Mouse (Mus musculus) adrenal gland, postnatal 4 days (tissue): ENCODE data around the gene Prkce. TPM values are rescaled to one million over a fixed set of nuclear protein-coding genes. Genes with fewer than 3 reads are reported as not detected.

Experiments
- DNase-seq, 2 experiments: peaks; one replicate each; pipeline ENCODE4 v3.0.0; 2021 to 2022; ENCODE audit warnings: low spot score in 2 of 2, mixed read lengths in 2 of 2
- total RNA-seq, 2 experiments: library from RNA; stranded (reverse); gene quantifications; 2 replicates each; pipeline ENCODE4 v1.2.3; 2021

Gene Prkce
- total RNA-seq, 2 experiments from 2014 or later: 25.2 to 27.4 TPM

DNA sequence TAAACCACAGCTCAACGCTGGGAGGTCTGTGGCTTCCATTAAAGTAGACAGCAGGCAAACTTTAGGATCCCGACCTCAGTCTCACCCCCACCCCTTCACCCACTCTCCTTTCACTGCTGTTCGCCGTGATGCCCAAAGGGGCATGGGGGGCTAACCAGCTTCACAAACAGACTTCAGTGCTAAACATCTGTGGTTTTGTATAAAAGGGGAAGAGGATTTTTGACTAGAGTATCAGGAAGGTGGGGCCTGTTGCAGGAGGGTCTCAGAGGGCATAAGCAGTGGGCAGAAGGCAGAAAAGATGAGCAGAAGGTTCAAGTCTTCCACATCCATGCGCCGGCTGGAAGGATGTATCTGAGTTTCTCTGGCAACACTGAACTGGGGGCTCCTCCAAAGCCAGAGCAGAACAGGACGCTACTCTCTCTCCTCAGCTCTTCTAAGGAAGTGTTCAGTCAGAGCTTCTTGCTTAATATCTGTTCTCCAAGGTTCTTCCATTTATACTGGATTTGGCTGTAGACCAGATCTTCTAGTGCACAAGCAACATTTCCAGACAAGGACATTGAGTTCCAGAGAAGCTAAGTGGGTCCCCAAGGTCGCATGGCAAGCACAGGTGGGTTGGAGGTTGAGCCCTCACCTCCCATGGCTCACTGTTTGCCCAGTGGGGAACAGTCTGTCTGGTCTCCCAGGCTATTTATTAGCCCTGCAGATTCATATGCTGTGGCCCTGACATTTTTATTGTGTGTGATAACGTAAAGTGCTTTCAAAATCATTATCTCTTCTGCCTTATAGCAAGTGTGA is 2.8 kb downstream of the Prkce start:
- no peak for DNase-seq

- no peak for DNase-seq
Measured at GRCm38 (mm10) chr17:86175516-86175915, 7.9 kb downstream of the Prkce start.

DNA sequence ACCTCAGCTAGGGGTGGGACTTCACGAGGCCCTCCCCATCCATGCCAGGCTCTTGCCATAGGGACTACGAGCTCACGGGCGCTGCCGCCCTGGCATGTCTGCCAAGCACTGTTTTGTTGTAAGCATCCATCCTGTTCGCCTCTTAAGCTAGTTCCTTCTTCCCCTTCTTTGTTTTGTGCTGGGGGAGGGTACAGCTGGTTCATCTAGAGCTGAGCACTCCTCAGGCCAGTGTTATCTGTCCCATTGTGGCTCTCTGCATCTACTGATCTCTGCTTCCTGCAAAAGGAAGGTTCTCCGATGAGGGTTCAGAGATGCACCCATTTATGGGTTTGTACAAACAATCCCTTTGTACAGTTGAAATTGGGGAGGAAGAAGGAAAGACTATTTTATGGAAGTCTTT is 9.1 kb downstream of the Prkce start:
- no peak for DNase-seq

GRCm38 (mm10) chr17:86183788-86184187 is 16.2 kb downstream of the Prkce start:
- DNase-seq: no peak

DNA sequence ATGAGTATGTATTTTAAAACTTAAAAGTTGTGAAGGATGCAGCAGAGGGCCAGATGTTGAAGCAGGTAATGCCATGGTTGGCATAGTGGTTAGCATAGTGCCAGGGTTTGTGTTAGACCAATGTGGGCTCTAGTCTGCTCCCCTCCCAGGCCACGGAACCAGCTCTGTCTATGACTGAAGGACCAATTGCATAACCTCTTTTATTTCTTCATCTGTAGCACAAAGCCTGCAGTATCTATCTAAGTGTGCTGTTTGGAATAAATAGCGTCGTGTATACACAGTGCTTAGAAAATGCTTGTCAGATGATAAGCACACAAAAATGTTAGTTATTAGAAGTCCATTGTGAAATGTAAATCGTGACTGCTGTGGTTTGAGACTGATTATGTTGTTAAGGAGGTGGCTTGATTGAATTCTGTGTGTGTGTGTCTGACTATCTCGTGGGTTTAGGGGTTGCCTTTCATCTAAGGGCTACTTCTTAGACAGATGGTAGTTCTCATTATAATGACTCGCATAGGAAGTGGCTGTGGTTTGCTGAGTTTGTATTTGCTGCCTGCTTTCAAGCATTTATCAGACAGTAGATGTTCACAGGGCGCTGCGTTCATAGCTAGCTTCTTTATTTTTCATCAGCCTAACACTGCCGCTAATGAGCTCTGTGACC is 17.1 kb downstream of the Prkce start:
- DNase-seq: no peak

- DNase-seq: no peak
Measured at GRCm38 (mm10) chr17:86185584-86185983, 18.0 kb downstream of the Prkce start.

DNA sequence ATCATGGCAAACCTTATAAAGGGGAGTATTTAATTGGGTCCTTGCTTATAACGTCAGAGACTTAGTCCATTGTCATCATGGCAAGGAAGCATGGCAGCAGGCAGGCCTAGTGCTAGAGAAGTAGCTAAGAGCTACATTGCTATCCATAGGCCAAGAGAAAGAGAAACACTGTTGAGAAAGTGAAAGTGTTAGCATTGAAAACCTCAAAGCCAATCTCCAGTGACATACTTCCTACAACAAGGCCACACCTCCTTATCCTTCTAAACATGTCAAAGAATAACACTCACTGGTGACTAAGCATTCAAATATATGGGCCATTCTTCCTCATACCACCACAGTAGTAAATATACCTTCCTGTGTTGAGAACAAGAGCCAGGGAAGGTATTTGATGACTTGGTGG is 20.2 kb downstream of the Prkce start:
- DNase-seq: no peak

- DNase-seq: no peak
Measured at GRCm38 (mm10) chr17:86193979-86194378, 26.4 kb downstream of the Prkce start.

GRCm38 (mm10) chr17:86194921-86195320 is 27.3 kb downstream of the Prkce start:
- DNase-seq: no peak

- no peak for DNase-seq
Measured at GRCm38 (mm10) chr17:86198496-86199465, 31.2 kb downstream of the Prkce start.

DNA sequence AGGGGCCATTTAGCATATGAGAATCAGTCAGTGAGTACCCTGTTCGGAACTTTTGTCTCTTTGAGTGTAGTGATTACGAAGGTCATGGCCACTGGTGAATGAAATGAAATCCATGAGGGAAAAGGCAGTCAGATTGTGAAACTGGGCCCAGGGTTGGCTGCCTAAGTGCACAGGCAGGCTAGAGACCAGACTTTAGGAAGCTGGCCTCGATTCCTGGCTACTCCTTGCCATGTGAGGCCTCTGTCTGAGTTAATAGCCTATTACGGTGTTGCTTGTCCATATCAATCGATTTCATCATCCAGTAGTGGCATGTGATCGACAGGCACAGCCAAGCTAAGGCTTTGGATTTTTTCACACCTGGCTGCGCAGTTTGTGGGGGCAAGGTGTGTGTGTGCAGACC is 34.4 kb downstream of the Prkce start:
- no peak for DNase-seq

DNA sequence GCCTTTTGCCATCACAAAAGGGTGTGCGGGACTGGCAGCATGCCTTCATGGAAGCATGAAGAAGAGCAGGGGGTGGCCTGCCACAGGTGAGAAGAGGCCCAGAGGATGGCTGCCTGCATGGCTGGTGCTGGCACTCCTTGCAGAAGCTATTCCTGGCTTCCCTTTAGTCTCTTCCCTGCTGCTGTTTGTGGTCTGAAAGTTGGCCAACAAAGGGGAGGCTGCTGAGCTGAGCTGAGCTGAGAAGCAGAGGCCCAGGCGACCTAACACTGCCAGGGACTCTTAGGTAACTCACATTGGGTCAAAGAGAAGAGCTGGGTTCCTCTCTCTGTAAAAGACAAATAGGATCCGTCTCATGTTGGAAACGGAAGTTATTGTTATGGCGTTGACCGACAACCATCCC is 35.4 kb downstream of the Prkce start:
- DNase-seq: no peak

DNA sequence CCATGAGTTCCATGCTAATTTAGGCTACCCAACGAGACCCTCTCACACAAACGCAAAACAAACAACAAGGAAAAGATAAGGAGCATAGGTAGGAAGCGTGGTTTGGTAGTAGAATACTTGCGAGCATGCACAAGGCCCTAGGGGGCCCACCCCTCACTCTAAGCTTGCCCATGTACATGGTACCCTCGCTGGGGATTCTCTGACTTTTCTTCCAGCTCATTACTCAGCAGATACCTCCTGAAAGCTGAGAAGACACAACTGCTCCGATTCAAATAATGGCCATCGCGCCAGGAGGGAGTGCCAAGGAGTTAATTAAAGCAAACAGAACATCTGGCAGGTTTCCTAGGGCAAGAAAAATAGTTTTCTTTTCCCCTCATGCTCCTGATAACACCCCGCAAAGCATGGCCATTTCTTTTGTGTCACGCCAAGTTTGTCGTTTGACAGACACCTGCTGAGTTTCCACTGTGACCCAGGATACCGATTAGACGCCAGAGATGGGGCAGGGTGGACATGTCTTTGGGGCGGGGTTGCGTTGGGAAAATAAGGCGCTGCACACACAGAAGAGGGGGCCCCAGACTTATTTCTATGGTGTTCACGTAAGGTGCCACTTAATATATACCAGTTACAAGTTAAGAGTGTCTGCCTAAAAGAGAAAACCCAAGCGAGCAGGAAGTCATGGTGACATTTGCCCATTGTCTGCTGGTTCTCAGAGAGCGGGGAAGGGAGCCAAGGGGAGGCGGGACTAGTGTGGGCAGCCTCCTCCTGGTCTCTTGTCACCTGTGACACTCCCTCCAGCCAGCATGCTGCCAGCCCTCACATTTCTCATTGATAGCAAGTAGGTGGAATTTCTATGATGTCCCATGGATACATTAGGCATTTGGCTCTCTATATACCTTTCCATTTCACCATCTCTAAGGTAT is 36.2 kb downstream of the Prkce start:
- DNase-seq: no peak

DNA sequence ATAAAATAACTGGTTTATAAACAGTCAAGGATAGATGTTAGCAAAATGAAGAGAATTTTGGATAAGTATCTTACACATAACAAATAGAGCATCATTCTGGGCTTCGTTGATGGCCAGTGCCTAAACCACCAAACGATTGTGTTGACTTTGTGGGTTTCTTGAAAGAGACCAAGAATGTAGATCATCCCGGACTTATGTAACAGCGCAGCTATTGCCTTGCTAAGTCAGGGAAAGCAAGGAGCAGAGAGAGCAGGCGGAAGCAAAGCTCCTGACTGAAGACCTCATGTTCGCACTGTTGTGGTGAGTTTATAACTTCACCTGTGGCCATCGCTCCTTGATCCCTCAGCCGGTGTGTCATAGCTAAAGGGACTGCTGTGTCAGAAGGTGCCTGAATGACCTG is 38.7 kb downstream of the Prkce start:
- DNase-seq: no peak

GRCm38 (mm10) chr17:86208057-86208820 is 40.7 kb downstream of the Prkce start:
- no peak for DNase-seq

DNA sequence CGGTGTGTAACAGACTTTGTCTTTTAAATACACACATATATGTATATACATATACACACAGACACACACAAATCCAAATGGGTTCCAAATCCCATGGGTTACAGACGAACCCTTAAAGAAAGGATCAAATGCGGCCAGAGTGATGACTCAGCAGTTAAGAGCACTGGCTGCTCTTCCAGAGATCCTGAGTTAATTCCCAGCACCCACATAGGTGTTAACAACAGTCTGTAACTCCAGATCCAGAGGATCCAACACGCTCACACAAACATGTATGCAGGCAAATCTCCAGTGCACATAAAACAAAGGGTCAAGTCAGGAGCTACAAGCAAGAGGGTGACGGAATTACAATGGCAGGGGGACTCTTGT is 41.2 kb downstream of the Prkce start:
- no peak for DNase-seq

DNA sequence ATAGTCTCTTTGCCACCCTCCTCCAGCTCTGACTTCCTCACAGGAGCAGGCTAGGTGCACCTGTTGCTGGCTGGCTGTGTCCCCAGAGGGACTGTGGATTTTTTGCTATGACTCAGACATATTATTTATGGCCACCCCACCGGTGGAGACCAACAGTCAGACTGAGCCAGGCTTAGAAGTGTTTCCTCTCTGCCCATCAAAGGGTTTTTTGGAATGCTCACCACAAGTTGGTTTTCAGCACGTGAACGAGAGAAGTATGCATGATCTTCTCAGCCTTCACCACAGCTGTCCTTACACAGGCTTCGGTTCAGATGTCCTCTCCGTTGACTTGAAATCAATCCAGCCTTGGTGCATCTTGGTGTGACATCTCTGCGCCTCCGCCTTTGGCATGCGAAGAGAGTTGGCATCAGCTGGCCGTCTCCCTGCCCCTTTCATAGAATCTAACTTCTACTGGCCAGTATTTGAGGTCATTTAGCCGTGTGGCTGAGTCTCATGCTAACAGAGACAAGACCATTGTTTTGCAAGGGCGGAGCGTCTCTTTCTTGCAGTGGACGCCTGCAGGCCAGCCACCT is 42.2 kb downstream of the Prkce start:
- no peak for DNase-seq

DNA sequence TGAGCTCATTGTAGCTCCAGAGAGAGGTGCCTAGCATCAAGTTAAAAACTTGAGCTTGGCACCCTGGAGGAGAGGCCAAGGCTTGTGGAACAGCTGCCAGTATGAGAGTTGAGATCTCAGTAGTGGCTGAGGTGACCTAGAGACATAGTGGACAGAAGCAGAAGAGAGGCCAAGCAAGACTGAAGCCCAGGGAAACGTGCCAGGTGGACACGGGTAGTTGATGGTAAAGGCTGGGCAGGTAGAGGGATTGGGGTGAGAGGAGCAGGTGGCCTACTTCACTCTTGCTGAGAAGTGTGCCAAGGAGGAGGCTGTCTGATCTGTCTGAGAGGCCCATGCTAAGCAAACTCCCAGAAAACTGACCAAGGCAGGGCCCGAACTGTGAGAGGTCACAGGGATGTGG is 44.6 kb downstream of the Prkce start:
- no peak for DNase-seq

DNA sequence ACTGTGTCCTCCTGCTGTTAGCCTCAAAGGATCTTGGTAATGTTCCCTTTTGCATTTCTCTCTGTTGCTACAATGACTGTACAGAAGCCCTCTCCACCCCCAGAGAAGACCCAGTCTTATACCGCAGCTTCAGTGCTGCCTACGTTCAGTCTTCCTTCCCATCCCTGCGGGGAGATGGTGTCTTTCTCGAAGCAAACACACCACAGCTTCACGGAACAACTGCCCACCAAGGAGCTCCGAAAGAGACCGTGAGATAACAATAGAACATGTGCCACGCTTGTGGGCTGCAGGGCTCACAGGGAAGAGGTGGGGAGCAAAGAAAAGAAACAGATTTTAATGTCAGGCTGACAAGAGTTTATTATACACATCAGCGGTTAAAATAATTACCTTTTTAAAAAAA is 46.7 kb downstream of the Prkce start:
- no peak for DNase-seq

DNA sequence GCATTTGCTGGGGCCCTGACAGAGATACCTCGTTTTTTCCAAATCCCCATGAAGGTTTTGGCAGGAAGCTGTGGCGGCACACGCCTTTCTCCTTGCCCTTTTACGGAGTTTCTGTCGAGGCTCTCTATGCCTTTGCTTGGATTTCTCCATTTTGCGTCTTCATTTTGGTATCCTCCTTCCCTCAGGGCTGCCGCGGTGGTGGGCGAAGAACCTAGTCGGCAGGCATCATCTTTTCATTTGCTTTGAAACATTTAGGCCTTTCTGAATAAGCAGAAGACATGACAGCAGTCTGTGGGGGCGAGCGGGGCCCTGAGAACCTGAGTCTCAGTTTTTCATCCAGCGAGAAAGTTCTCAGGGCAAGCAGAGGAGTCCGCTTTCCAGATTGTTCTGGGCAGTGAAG is 47.2 kb downstream of the Prkce start:
- no peak for DNase-seq
